Comparison of ENCODE assay signal across 8 mouse cellular contexts in genomic region chr2:29346629-29347271, GRCm38 (mm10). TPM values are rescaled to one million over a fixed set of nuclear protein-coding genes. Genes with fewer than 3 reads are reported as not detected.
DNase-seq lines count a peak whose midpoint lies in the region; ATAC-seq and TF ChIP-seq lines count a peak whose summit lies in the region.

TSS of gene Med27 (plus strand) at chr2:29346819.

- 2% methylated on average over 41 of the region's 41 CpGs for WGBS in heart, embryonic 12.5 days
- WGBS in kidney, postnatal 0 days = under 1% methylated on average over 41 of the region's 41 CpGs
- under 1% methylated on average over 41 of the region's 41 CpGs for WGBS in liver, embryonic 11.5 days
- WGBS in stomach, embryonic 14.5 days = under 1% methylated on average over 41 of the region's 41 CpGs

- H3K4me1 ChIP-seq in heart, embryonic 12.5 days (replicated peaks) = peaks cover 4% of the 10 kb centered on the region
- no peaks in the 10 kb centered on the region for H3K4me1 ChIP-seq in kidney, postnatal 0 days (replicated peaks; ENCODE audit: insufficient read depth, low read length)
- H3K4me1 ChIP-seq in liver, embryonic 11.5 days (replicated peaks; ENCODE audit: control insufficient read depth, insufficient read depth, low read length) = 0 out of 2 replicates have a peak, but pooled peaks cover 3% of the 10 kb centered on the region
- peaks cover 7% of the 10 kb centered on the region; the same call in 1 of the 2 replicates for H3K4me1 ChIP-seq in stomach, embryonic 14.5 days (ENCODE audit: control insufficient read depth, insufficient read depth, low read length)

- no peak for TF ChIP-seq CTCF in kidney, postnatal 0 days (IDR thresholded peaks at IDR 0.05; ENCODE audit: low read depth)

- H3K4me3 ChIP-seq in heart, embryonic 12.5 days = peak within 1 kb of the TSS; percentile 68
- peak within 1 kb of the TSS; percentile 96 for H3K4me3 ChIP-seq in kidney, postnatal 0 days (replicated peaks; ENCODE audit: low read depth, low read length)
- peak within 1 kb of the TSS; percentile 90 for H3K4me3 ChIP-seq in liver, embryonic 11.5 days (ENCODE audit: low read depth, low read length)
- H3K4me3 ChIP-seq in stomach, embryonic 14.5 days (ENCODE audit: low read depth, low read length) = peak within 1 kb of the TSS; percentile 93

- DNase-seq in CD4-positive helper T cell, adult 2 months (ENCODE audit: low read depth, low spot score) = peak; percentile 91
- peak; percentile 93 for DNase-seq in brain, embryonic 18.5 days (ENCODE audit: low read depth, low spot score)
- DNase-seq in kidney, postnatal 0 days (ENCODE audit: low spot score) = peak; percentile 97
- DNase-seq in liver, embryonic 11.5 days (ENCODE audit: low spot score) = peak; percentile 93
- DNase-seq in naive thymus-derived CD4-positive, alpha-beta T cell, adult 2 months (ENCODE audit: low read depth) = peak; percentile 87

- H3K4me2 ChIP-seq in heart, embryonic 12.5 days = peak within 1 kb of the TSS; percentile 74
- peak within 1 kb of the TSS; percentile 93 for H3K4me2 ChIP-seq in kidney, postnatal 0 days (ENCODE audit: low read length)
- H3K4me2 ChIP-seq in liver, embryonic 11.5 days = peak within 1 kb of the TSS; percentile 91
- peak within 1 kb of the TSS; percentile 92 for H3K4me2 ChIP-seq in stomach, embryonic 14.5 days (replicated peaks; ENCODE audit: low read depth, low read length)

- peak within 1 kb of the TSS; percentile 76 for H3K9ac ChIP-seq in heart, embryonic 12.5 days
- peak within 1 kb of the TSS; percentile 86 for H3K9ac ChIP-seq in kidney, postnatal 0 days (ENCODE audit: low read depth, low read length)
- H3K9ac ChIP-seq in liver, embryonic 11.5 days (ENCODE audit: low read depth, low read length) = peak within 1 kb of the TSS; percentile 84
- H3K9ac ChIP-seq in stomach, embryonic 14.5 days (replicated peaks; ENCODE audit: low read depth, low read length) = peak within 1 kb of the TSS; percentile 77

- no peaks in the 10 kb centered on the region for H3K9me3 ChIP-seq in heart, embryonic 12.5 days (replicated peaks)
- H3K9me3 ChIP-seq in kidney, postnatal 0 days (replicated peaks; ENCODE audit: low read length) = no peaks in the 10 kb centered on the region
- H3K9me3 ChIP-seq in liver, embryonic 11.5 days (ENCODE audit: control insufficient read depth, low read length) = no peaks in the 10 kb centered on the region
- no peaks in the 10 kb centered on the region for H3K9me3 ChIP-seq in stomach, embryonic 14.5 days (ENCODE audit: control insufficient read depth, low read depth, low read length)

- H3K27me3 ChIP-seq in heart, embryonic 12.5 days (replicated peaks) = no peaks in the 10 kb centered on the region
- no peaks in the 10 kb centered on the region for H3K27me3 ChIP-seq in kidney, postnatal 0 days (ENCODE audit: insufficient read depth, low read length)
- H3K27me3 ChIP-seq in liver, embryonic 11.5 days (replicated peaks; ENCODE audit: control insufficient read depth, insufficient read depth, low read length) = no peaks in the 10 kb centered on the region
- no peaks in the 10 kb centered on the region for H3K27me3 ChIP-seq in stomach, embryonic 14.5 days (ENCODE audit: control insufficient read depth, insufficient read depth, low read length)

- H3K27ac ChIP-seq in heart, embryonic 12.5 days (ENCODE audit: poor library complexity, severe bottlenecking) = no peak within 1 kb of the TSS
- H3K27ac ChIP-seq in kidney, postnatal 0 days = no peak within 1 kb of the TSS
- no peak within 1 kb of the TSS for H3K27ac ChIP-seq in liver, embryonic 11.5 days (ENCODE audit: low read depth, low read length)
- no peak within 1 kb of the TSS for H3K27ac ChIP-seq in stomach, embryonic 14.5 days (ENCODE audit: low read length)

- ATAC-seq in erythroid progenitor cell, adult 5-6 weeks (replicated peaks; ENCODE audit: low FRiP score, poor library complexity, severe bottlenecking) = peak; percentile 98
- ATAC-seq in heart, embryonic 12.5 days (ENCODE audit: insufficient number of reproducible peaks, low FRiP score) = peak; percentile 94
- peak; percentile 95 for ATAC-seq in kidney, postnatal 0 days (replicated peaks; ENCODE audit: low FRiP score, low read depth)
- ATAC-seq in liver, embryonic 11.5 days (replicated peaks; ENCODE audit: low FRiP score) = peak; percentile 96
- ATAC-seq in stomach, embryonic 14.5 days (ENCODE audit: insufficient number of reproducible peaks, insufficient read depth, low FRiP score, low read depth) = peak; percentile 95

- H3K36me3 ChIP-seq in heart, embryonic 12.5 days = peaks cover 21% of the 10 kb centered on the region
- H3K36me3 ChIP-seq in kidney, postnatal 0 days (ENCODE audit: insufficient read depth, low read length) = peaks cover 15% of the 10 kb centered on the region
- peaks cover 6% of the 10 kb centered on the region; the same call in 1 of the 2 replicates for H3K36me3 ChIP-seq in liver, embryonic 11.5 days (ENCODE audit: control insufficient read depth, insufficient read depth, low read length)
- peaks cover 12% of the 10 kb centered on the region for H3K36me3 ChIP-seq in stomach, embryonic 14.5 days (ENCODE audit: control insufficient read depth, insufficient read depth, low read length)

RNA-seq across cellular contexts. Expression of gene Med27, which starts in this region (rescaled TPM):
- 22.3 and 23.1 TPM in 2 replicates for total RNA-seq in erythroid progenitor cell, adult 5-6 weeks (2015; ENCODE audit: low replicate concordance)
- total RNA-seq in erythroid progenitor cell, adult 5-6 weeks (2017; ENCODE audit: low replicate concordance) = 4.4 and 20.0 TPM in 2 replicates
- 33.5 and 35.2 TPM in 2 replicates for polyA plus RNA-seq in heart, embryonic 12.5 days (2016; fragmentation: Nextera tagmentation; extraction: Ambion mirVana)
- 38.1 and 42.3 TPM in 2 replicates for polyA plus RNA-seq in kidney, postnatal 0 days (2015; fragmentation: Nextera tagmentation; extraction: Ambion mirVana)
- 42.8 and 45.9 TPM in 2 replicates for polyA plus RNA-seq in liver, embryonic 11.5 days (2014; fragmentation: Nextera tagmentation; extraction: Ambion mirVana)
- polyA plus RNA-seq in stomach, embryonic 14.5 days (2014; fragmentation: Nextera tagmentation; extraction: Ambion mirVana) = 47.7 and 51.7 TPM in 2 replicates
